Mouse (Mus musculus) 3134 (cell line): ENCODE measurements around the gene Nradd.

ENCODE experiments used
- DNase-seq: peaks from one replicate; pipeline ENCODE4 v3.0.0-alpha.2; 2011; ENCODE audit warnings: low spot score; ENCODE audit not compliant: insufficient read length; ENCODE audit errors: extremely low read depth

The Nradd gene

GRCm38 (mm10) chr9:110653655-110654461 is 29.6 kb upstream of the Nradd start, which contains the start of gene Nbeal2:
Nbeal2 (minus strand) TSS chr9:110654161.
- DNase-seq = peak; percentile 94

- no peak for DNase-seq
Measured at GRCm38 (mm10) chr9:110652963-110653654, 28.9 kb upstream of the Nradd start.

DNA sequence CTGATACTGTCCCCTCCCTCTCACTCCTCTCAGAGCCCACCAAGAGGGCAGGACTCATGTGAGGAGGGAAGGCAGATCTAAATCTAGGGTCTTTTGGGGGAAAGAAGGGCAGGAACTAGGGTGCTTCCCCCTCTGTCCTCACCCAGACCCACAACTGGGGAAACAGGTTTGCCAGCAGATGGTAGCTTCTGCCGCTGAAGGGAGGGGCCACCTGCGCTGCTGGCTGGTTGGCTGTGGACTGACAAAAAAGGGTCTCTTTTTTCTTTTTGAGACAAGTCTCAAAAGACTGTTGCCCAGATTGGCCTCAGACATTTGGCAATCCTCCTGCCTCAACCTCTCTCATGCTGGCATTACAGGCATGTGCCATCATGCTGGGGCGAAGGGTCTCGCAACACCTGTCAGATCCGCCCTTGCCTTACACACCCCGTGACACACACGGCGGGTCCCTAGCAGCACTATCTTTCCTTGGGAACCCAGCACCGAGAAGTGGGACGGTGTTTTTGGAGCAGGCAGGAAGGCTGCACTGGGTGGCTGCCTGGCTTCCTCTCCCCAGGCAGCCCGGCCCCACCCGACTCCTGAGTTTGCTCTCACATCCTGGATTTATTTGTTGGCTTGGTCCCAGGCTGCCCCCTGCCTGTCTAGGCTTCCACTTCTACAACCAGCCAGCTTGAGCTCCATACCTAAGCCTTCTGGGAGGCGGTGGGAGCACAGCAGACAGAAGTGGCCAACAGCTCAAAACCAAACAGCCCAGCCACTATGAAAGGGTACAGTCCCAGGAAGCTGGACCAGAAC is 27.9 kb upstream of the Nradd start:
- DNase-seq = no peak

DNA sequence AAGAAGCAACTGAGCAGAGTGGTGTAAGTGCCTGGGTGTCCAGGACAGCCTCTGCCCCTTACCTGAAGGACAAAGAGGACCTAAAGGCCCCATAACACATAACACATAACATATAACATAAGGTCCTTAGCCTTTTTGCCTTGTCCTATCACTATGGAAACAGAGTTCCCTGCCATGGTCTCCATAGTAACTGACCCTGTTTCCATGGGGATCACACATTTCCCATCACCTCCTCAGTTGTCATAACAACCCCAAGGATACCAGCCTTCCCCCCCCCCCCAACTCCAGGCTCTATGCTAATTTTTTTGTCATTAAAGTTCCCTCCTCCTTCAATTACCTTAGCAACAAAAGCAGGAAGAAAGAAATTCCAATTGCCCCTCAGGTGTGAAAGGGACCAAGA is 25.5 kb upstream of the Nradd start:
- no peak for DNase-seq

DNA sequence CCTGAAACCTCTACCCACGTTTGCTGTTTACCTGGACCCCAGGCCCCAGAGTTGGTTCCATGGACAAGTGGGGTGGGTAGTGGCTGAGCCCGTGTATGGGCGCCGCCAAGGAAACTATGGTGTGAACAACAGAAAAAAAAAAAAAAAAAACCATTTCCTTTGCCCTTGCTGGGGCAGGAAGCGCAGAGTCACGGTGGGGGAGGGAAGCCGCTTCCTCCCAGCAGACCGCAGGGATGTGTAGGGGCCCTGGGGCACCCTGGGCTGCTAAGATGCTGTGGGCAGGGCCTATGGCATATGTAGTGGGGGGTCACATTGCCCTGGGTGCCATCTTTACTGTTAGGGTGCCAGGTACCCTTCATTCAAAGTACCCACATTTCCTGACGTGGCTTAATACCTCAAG is 21.0 kb upstream of the Nradd start:
- DNase-seq = no peak

DNA sequence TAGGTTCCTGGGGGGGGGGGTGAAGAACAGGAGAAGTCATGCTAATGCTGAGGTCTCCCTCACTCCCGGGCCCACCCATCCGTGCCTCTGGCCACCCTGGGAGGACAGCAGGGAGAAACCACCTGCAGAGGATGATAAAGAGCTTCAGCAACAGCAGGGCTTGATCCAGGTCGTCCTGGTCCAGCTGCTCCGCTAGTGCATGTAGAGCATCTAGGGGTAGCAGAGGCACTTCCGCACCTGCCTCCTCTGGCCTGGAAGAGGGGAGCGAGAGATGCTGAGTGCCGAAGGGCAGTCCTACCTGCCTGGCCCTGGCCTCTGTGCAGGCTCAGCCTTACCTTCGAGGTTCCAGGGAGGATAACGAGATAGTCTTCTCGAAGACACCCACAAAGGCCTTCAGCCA is 20.0 kb upstream of the Nradd start:
- no peak for DNase-seq

DNA sequence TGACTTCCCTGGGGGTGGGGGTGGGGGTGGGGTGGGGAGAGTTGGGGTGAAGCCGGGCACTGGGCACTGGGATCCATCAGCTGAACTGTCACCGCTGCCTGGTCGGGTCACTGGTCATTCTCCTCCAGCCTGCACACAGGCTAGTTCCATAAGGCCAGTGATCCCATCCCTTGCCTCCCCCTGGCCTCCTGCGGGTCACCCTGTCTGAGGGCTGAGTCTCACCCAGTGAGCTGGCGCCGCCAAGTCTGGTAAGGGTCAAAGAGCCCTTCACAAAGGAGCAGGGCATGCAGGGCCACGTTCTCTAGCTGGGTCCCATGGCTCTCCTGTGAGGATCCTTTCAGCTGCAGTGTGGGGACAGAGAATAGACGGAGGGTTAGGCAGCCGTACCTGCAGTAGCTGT is 19.5 kb upstream of the Nradd start:
- DNase-seq = no peak

GRCm38 (mm10) chr9:110642812-110643524 is 18.7 kb upstream of the Nradd start:
- DNase-seq = no peak

DNA sequence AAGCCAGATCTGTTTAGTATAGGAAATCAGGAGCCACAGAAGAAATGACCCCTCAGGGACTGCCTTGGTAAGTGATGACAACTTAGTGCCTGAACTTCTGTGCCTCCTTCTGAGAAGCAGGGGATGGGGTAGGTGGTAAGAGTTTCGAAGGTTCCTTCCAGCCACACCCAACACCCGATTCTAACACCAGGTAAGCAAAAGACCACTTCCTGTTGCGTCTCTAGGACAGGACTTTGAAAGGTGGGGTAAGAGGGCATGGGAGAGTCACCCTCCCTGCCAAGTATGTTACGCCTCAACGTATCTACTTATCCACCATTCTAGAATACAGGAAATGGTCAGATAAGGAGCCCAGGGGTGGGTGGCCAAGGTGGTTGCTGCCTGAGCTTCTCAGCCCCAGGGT is 16.8 kb upstream of the Nradd start:
- DNase-seq = no peak

- no peak for DNase-seq
Measured at GRCm38 (mm10) chr9:110638611-110639021, 14.4 kb upstream of the Nradd start.

DNA sequence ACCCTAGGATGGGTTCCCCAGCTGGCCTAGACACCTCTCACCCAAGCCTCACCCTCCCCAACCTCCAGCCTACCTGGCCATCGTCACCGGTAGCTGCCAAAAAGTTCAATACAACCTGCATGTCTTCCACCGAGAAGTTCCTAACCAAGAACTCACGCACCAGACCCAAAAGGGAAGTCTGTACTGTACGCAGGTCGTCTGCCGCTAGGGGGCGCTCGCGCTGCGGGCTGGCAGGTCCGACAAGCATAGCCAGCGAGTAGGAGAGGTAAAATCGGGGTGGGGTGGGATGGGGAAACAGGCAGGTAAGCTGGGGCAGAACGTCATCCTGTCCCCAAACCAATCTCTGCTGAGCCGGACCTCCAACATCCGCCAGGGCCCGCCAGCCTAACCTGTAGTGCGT is 11.0 kb upstream of the Nradd start:
- DNase-seq = peak; percentile 73

DNA sequence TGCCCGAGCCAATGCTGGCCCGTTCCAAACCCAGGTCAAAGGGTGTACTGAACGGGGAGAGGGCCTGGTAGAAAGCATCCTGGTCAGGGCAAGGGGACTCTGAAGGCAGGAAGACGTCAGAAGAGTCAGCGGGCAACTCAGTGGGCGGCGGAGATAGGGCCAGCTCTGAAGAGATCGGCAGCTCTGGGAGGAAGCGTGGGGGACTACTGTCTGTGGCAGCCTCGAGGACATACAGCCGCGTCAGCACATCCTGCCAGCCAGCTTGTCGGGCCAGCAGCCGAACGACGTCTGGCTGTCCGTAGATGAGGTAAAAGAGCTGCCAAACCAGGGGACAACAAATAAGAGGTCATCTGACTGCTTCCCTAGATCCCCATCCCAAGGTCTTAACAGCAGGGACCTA is 9.6 kb upstream of the Nradd start:
- DNase-seq = no peak

DNA sequence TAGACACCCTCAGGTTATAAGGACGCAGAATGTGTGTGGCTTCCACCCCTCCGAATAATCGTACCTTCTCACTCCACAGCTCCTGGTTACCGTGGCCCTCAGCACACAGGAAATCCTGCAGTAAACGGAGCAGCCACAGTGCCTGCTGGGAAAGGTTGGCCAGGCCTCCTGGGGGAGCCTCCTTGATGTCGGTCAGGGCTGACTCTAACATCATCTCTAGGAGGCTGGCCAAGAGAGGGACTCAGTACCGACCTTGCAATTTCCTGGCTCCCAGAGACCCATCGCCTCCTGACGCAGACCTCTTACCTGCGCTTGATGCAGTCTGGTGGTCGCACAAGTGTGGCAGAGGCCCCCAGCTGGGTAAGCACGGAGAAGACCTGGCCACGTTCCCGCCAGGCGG is 8.4 kb upstream of the Nradd start:
- no peak for DNase-seq

- no peak for DNase-seq
Measured at GRCm38 (mm10) chr9:110631651-110632275, 7.5 kb upstream of the Nradd start.

DNA sequence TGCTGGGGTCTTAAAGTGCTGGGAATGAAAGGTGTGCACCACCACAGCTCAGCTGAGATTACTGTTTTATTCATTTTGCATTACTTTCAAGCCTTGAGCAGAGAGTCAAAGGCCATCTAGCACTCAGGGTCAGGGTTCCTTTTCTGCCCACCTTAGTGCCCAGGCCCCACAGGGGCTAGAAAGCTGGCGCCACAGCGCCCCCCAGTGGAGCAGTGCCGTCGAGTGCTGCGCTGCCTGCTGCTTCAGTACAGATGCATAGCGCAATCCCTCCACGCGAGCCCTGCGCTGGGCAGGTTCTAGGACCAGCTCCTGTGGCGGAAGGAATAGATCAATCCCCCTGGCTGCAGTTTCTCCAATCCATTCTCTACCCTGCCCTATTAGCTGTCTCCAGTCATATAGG is 6.9 kb upstream of the Nradd start:
- DNase-seq = no peak

DNA sequence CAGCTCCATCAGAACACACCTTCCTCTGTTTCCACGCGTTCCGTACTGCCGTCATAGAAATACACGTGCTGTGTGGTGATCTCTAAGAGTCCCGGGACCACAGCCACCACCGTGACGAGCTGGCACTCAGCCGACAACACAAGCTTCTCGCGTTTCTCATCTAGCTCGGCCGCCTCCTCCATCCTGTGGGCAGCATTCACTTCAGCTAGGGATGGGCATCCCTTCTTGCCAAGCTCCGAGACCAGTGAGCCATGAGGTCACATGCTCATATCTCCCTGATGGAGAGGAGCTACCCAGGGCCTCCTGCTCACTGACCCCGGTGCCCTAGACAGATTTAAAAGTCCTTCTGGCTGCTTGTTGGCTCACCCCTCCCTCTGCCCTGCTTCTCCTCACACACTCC is 5.9 kb upstream of the Nradd start:
- DNase-seq = no peak

DNA sequence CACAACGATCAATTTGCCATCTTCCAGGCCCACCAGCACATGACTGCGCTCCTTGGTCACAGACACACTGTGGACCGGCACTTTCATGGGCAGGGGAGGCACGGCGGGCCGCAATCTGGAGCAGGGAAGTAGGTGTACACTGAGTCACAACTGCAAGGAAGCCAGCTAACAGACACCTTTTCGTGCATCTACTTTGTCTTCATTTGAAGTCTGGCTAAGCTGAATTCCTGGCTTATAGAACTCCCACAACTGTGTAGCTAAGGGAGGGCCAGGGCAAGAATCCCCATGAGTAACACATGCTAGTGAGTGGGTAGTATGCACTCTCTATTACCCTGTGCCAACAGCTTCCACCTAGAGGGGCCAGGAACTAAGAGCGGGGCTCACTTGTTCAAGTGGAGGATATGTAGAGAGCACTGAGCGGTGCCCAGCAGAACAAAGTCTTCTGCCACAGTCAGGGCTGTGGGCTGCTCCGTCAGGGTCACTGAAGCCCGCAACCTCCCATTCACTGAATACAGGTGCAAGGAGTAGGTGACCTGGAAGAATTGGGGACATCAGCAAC is 1.2 kb upstream of the Nradd start:
- DNase-seq = no peak

DNA sequence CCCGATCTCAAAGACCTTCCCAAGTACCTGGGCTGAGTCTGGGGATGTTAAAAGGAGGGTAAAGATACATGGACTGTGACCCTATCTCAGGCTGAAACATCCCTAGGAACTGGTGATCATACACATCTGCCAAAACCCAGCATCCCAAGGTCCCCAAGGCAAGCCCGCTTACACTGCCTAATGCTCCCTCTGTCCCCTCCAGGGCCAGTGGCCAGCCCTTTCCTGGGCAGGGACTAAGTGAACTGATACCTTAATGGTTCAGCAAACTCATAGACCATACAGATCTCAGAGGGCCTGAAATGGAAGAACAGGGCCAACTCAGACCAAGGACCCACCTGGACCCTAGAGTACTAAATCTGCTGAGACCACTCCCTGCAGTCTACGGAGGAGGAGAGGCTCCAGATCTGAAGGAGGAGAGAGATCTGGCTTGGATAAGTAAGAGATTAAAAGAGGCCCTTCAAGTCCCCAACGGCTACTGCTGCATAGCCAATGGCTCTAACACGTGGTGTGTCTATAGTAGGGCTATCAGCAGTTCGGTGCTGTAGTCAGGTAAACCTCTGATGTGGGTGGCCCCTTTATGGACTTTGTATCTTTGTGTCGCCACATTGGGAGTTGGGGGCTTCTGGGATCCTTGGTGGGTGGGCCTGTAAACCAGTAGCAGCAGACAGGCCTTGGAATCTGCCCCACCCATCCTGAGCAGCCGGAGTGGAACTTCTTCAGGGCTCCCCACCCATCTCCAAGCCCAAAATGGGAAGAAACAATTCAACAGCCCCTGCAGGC is 646 bp downstream of the Nradd start:
- DNase-seq = no peak

- no peak for DNase-seq
Measured at GRCm38 (mm10) chr9:110622621-110623219, 1.5 kb downstream of the Nradd start.
